Mouse (Mus musculus): ENCODE data around the gene Gap43. TPM values are rescaled to one million over a fixed set of nuclear protein-coding genes. Genes with fewer than 3 reads are reported as not detected.
"Not testable (repeated sequence)": the region's sequence is repeated elsewhere in the genome, so short reads cannot be mapped to it uniquely, and the experiment has no call there.

Gene Gap43
- polyA plus RNA-seq (2015; fragmentation: Nextera tagmentation; extraction: Ambion mirVana) = 24.1 and 26.7 TPM in 2 replicates

- no peak for ATAC-seq (ENCODE audit: extremely low read depth, insufficient number of reproducible peaks, low FRiP score, low TSS enrichment)
- Histone ChIP-seq H3K4me2 (peak within 1 kb of the TSS; percentile 94), H3K4me3 (peak within 1 kb of the TSS; percentile 57), H3K27me3 (replicated peaks) (0 out of 2 replicates have a peak, but pooled peaks cover 3% of the 10 kb centered on the region), H3K9me3 (no peaks in the 10 kb centered on the region), H3K27ac (replicated peaks) (0 out of 2 replicates have a peak within 1 kb of the TSS, but pooled peaks have one; percentile 12), H3K4me1 (peaks cover 22% of the 10 kb centered on the region), H3K36me3 (no peaks in the 10 kb centered on the region), H3K9ac (peak within 1 kb of the TSS; percentile 76)
- WGBS = under 1% methylated on average over 17 of the region's 18 CpGs
These were observed at the start of gene Gap43 for GRCm38 (mm10) chr16:42340021-42340768. Gap43 (minus strand) TSS chr16:42340651.

DNA sequence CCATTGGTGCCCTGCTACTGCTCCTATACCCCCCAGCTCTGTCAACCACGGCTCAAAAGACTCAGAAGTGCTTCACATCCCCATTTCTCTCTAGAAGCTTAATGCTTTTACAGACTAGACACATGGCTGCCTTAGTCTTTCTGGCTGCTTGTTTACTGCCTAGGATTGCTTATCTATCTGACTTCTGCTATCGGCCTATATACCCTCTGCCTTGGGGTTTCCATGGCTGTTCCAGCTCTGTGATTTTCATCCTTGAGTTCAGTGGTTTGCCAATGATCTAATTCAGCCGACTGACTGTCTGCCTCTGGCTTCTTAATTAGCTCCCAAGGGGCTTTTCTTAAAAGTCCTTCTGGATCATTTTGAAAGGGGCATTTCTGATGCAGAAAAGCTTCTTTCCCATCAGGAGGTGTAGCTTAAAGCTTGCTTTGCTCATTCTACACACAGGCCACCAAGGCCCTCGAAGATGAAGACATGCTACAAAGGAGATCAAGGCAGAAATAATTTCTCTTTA is 40.9 kb upstream of the Gap43 start:
- no peaks in the 10 kb centered on the region for H3K9me3 ChIP-seq
- H3K4me2 ChIP-seq = no peak overlapping the region
- no peaks in the 10 kb centered on the region for H3K27me3 ChIP-seq (replicated peaks)
- H3K9ac ChIP-seq = no peak overlapping the region
- WGBS = 55% methylated on average over 4 of the region's 4 CpGs
- H3K4me1 ChIP-seq = no peaks in the 10 kb centered on the region
- no peaks in the 10 kb centered on the region for H3K36me3 ChIP-seq
- no peak overlapping the region for H3K27ac ChIP-seq (replicated peaks)
- H3K4me3 ChIP-seq = no peak overlapping the region
- no peak for ATAC-seq (ENCODE audit: extremely low read depth, insufficient number of reproducible peaks, low FRiP score, low TSS enrichment)

- no peaks in the 10 kb centered on the region for H3K36me3 ChIP-seq
- ATAC-seq (ENCODE audit: extremely low read depth, insufficient number of reproducible peaks, low FRiP score, low TSS enrichment) = no peak
- no peak overlapping the region for H3K9ac ChIP-seq
- H3K4me3 ChIP-seq = no peak overlapping the region
- no peaks in the 10 kb centered on the region for H3K9me3 ChIP-seq
- H3K4me2 ChIP-seq = no peak overlapping the region
- no peak overlapping the region for H3K27ac ChIP-seq (replicated peaks)
- H3K27me3 ChIP-seq (replicated peaks) = no peaks in the 10 kb centered on the region
- no peaks in the 10 kb centered on the region for H3K4me1 ChIP-seq
- 50% methylated on average over 3 of the region's 3 CpGs for WGBS
These were observed 40.2 kb upstream of the Gap43 start for GRCm38 (mm10) chr16:42380641-42381040.

DNA sequence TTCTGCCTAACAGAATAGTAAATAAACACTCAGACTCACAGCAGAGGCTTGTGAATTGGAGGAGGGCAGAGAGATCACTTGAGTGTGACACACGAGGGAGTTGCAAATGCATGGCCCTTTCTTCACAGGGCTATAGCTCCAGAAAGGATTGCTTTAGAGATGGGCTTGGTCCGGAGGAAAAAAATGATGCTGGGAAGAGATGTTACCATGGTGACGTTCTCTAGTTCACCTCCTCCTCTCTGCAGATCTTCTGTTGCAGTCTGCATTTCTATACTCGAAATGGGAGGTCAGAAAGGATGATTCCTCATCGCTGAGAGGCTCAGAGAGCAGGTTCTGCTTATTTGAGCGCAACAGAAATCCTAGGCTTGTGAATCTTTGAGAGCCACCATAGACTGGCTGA is 29.7 kb upstream of the Gap43 start:
- ATAC-seq (ENCODE audit: extremely low read depth, insufficient number of reproducible peaks, low FRiP score, low TSS enrichment) = no peak
- Histone ChIP-seq H3K4me3 (no peak overlapping the region), H3K27me3 (replicated peaks) (no peaks in the 10 kb centered on the region), H3K4me1 (no peaks in the 10 kb centered on the region), H3K27ac (replicated peaks) (no peak overlapping the region), H3K36me3 (no peaks in the 10 kb centered on the region), H3K4me2 (no peak overlapping the region), H3K9ac (no peak overlapping the region), H3K9me3 (no peaks in the 10 kb centered on the region)
- 72% methylated on average over 6 of the region's 6 CpGs for WGBS

DNA sequence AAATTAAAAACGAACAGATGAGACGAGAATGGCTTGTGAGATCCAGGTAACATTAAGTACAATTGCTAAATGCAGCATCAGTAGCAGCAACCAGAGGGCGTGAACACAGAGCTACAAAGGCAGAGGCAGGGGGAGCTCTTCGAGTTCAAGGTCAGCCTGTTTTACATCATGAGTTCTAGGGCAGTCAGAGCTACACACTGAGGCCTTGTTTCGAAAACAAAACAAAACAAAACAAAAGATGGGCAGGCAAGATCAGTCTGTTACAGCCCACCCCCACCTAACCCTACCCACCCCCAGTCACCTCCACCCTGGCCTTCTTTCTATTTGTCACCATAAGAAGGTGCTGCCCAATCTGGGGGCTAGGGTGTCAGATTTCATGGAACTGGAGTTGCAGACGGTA is 28.9 kb upstream of the Gap43 start:
- WGBS = 80% methylated on average over 6 of the region's 6 CpGs
- no peak overlapping the region for H3K27ac ChIP-seq (replicated peaks)
- H3K36me3 ChIP-seq = no peaks in the 10 kb centered on the region
- no peak overlapping the region for H3K4me3 ChIP-seq
- no peak for ATAC-seq (ENCODE audit: extremely low read depth, insufficient number of reproducible peaks, low FRiP score, low TSS enrichment)
- H3K27me3 ChIP-seq (replicated peaks) = no peaks in the 10 kb centered on the region
- no peaks in the 10 kb centered on the region for H3K4me1 ChIP-seq
- no peaks in the 10 kb centered on the region for H3K9me3 ChIP-seq
- no peak overlapping the region for H3K4me2 ChIP-seq
- H3K9ac ChIP-seq = no peak overlapping the region

GRCm38 (mm10) chr16:42360061-42360460 is 19.6 kb upstream of the Gap43 start:
- H3K9ac ChIP-seq = no peak overlapping the region
- H3K9me3 ChIP-seq = no peaks in the 10 kb centered on the region
- H3K4me3 ChIP-seq = no peak overlapping the region
- no peak overlapping the region for H3K27ac ChIP-seq (replicated peaks)
- no peaks in the 10 kb centered on the region for H3K4me1 ChIP-seq
- no peaks in the 10 kb centered on the region for H3K27me3 ChIP-seq (replicated peaks)
- WGBS = 70% methylated on average over 4 of the region's 4 CpGs
- H3K36me3 ChIP-seq = no peaks in the 10 kb centered on the region
- no peak overlapping the region for H3K4me2 ChIP-seq
- no peak for ATAC-seq (ENCODE audit: extremely low read depth, insufficient number of reproducible peaks, low FRiP score, low TSS enrichment)

DNA sequence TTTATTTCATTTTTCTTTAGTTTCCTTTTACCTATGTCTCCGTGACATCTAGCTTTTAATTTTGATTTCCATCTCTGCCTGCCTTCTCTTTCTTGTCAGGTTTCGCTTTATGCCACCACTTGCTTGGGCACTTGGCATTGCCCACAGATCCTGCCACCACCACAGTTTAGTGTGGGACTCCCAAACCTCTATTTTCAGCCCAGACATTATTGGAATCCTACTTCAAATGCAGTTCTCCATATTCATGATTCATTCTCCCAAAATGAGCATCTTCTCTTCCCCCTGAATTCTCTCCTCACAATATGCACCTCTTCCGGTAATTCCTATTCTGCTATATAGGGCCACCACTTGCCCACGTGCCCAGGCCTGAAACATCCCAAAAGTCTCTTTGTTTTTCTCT is 17.6 kb upstream of the Gap43 start:
- H3K4me3 ChIP-seq = no peak overlapping the region
- H3K27me3 ChIP-seq (replicated peaks) = no peaks in the 10 kb centered on the region
- H3K4me2 ChIP-seq = no peak overlapping the region
- H3K9ac ChIP-seq = no peak overlapping the region
- H3K4me1 ChIP-seq = no peaks in the 10 kb centered on the region
- 74% methylated on average over 4 of the region's 4 CpGs for WGBS
- H3K9me3 ChIP-seq = no peaks in the 10 kb centered on the region
- no peak overlapping the region for H3K27ac ChIP-seq (replicated peaks)
- ATAC-seq (ENCODE audit: extremely low read depth, insufficient number of reproducible peaks, low FRiP score, low TSS enrichment) = no peak
- H3K36me3 ChIP-seq = no peaks in the 10 kb centered on the region

- Histone ChIP-seq H3K4me2 (no peak overlapping the region), H3K36me3 (no peaks in the 10 kb centered on the region), H3K27me3 (replicated peaks) (no peaks in the 10 kb centered on the region), H3K9me3 (peaks cover 8% of the 10 kb centered on the region; the same call in 1 of the 2 replicates), H3K27ac (replicated peaks) (no peak overlapping the region), H3K9ac (no peak overlapping the region), H3K4me1 (no peaks in the 10 kb centered on the region), H3K4me3 (no peak overlapping the region)
- ATAC-seq (ENCODE audit: extremely low read depth, insufficient number of reproducible peaks, low FRiP score, low TSS enrichment) = no peak
- 78% methylated on average over 2 of the region's 2 CpGs for WGBS
These were observed 9.6 kb upstream of the Gap43 start for GRCm38 (mm10) chr16:42350076-42350475.

GRCm38 (mm10) chr16:42340865-42341264 is 414 bp upstream of the Gap43 start:
- H3K9me3 ChIP-seq; ATAC-seq (ENCODE audit: extremely low read depth, insufficient number of reproducible peaks, low FRiP score, low TSS enrichment); H3K27ac ChIP-seq (replicated peaks); H3K36me3 ChIP-seq; H3K9ac ChIP-seq; H3K27me3 ChIP-seq (replicated peaks); H3K4me3 ChIP-seq: not testable (repeated sequence)
- Histone ChIP-seq H3K4me1 (peaks cover 22% of the 10 kb centered on the region), H3K4me2 (peak overlapping the region; percentile 94)
- 32% methylated on average over 2 of the region's 3 CpGs for WGBS

- 0 out of 2 replicates have a peak, but pooled peaks cover 3% of the 10 kb centered on the region for H3K27me3 ChIP-seq (replicated peaks)
- H3K27ac ChIP-seq (replicated peaks) = 0 out of 2 replicates have a peak overlapping the region, but pooled peaks have one; percentile 12
- no peak for ATAC-seq (ENCODE audit: extremely low read depth, insufficient number of reproducible peaks, low FRiP score, low TSS enrichment)
- H3K4me3 ChIP-seq = peak overlapping the region; percentile 57
- peak overlapping the region; percentile 94 for H3K4me2 ChIP-seq
- peak overlapping the region; percentile 76 for H3K9ac ChIP-seq
- 3% methylated on average over 10 of the region's 10 CpGs for WGBS
- H3K9me3 ChIP-seq = no peaks in the 10 kb centered on the region
- peaks cover 22% of the 10 kb centered on the region for H3K4me1 ChIP-seq
- H3K36me3 ChIP-seq = no peaks in the 10 kb centered on the region
These were observed 939 bp downstream of the Gap43 start for GRCm38 (mm10) chr16:42339512-42339911.

GRCm38 (mm10) chr16:42338987-42339386 is 1.5 kb downstream of the Gap43 start:
- Histone ChIP-seq H3K27me3 (replicated peaks) (0 out of 2 replicates have a peak, but pooled peaks cover 3% of the 10 kb centered on the region), H3K9ac (peak overlapping the region; percentile 76; the same call in 1 of the 2 replicates), H3K4me1 (peaks cover 22% of the 10 kb centered on the region), H3K9me3 (no peaks in the 10 kb centered on the region), H3K36me3 (no peaks in the 10 kb centered on the region), H3K4me2 (peak overlapping the region; percentile 94), H3K4me3 (peak overlapping the region; percentile 57), H3K27ac (replicated peaks) (0 out of 2 replicates have a peak overlapping the region, but pooled peaks have one; percentile 12)
- 14% methylated on average over 4 of the region's 4 CpGs for WGBS
- ATAC-seq (ENCODE audit: extremely low read depth, insufficient number of reproducible peaks, low FRiP score, low TSS enrichment) = no peak

All from heart, embryonic 13.5 days (tissue).